Mouse (Mus musculus) kidney, embryonic 15.5 days (tissue): Measurements from ENCODE around the gene Atg16l2. TPM values are rescaled to one million over a fixed set of nuclear protein-coding genes. Genes with fewer than 3 reads are reported as not detected.

Experiments used
- ATAC-seq: fragments of 200-750 bp; cut with Nextera tagmentation; replicated peaks from 2 replicates; pipeline ENCODE4 v1.8.0; 2017; ENCODE audit warnings: moderate TSS enrichment; ENCODE audit not compliant: low FRiP score
- H3K27ac ChIP-seq: fragments of 300-500 bp; sonication (generic); 2 replicates; pipeline ENCODE4 v1.5.1; 2015; ENCODE audit warnings: mild to moderate bottlenecking, inconsistent platforms
- H3K27me3 ChIP-seq: fragments of 300-500 bp; sonication (generic); 2 replicates; pipeline ENCODE4 v1.6.1; 2015; ENCODE audit warnings: inconsistent platforms
- H3K36me3 ChIP-seq: fragments of 300-500 bp; sonication (generic); 2 replicates; pipeline ENCODE4 v1.6.1; 2015; ENCODE audit warnings: inconsistent platforms
- H3K4me1 ChIP-seq: fragments of 300-500 bp; sonication (generic); 2 replicates; pipeline ENCODE4 v1.6.1; 2015; ENCODE audit warnings: inconsistent platforms
- H3K4me2 ChIP-seq: fragments of 300-500 bp; sonication (generic); 2 replicates; pipeline ENCODE4 v1.6.1; 2015; ENCODE audit warnings: moderate library complexity, mild to moderate bottlenecking, inconsistent platforms
- H3K4me3 ChIP-seq: fragments of 300-500 bp; sonication (generic); replicated peaks from 2 replicates; pipeline ENCODE4 v1.5.1; 2015; ENCODE audit warnings: mild to moderate bottlenecking, inconsistent platforms
- H3K9ac ChIP-seq: fragments of 300-500 bp; sonication (generic); 2 replicates; pipeline ENCODE4 v1.6.1; 2015; ENCODE audit warnings: mild to moderate bottlenecking, inconsistent platforms
- H3K9me3 ChIP-seq: fragments of 300-500 bp; sonication (generic); replicated peaks from 2 replicates; pipeline ENCODE4 v1.6.1; 2016; ENCODE audit warnings: inconsistent platforms
- WGBS: fragments of 180-500 bp; shearing (Covaris S2); methylation state at CpG from one replicate; pipeline ENCODE4 v1.1.7; 2015; ENCODE audit warnings: mixed read lengths; 5-methylcytosine and 5-hydroxymethylcytosine counted together
- polyA plus RNA-seq: library from polyadenylated mRNA; unstranded; fragments of >200 nt; fragmentation: Nextera tagmentation; extraction: Ambion mirVana; gene quantifications from 2 replicates; pipeline ENCODE4 v1.2.1, GENCODE M21; 2015

Gene Atg16l2
- polyA plus RNA-seq, 1 experiment from 2014 or later: 18.5 TPM

DNA sequence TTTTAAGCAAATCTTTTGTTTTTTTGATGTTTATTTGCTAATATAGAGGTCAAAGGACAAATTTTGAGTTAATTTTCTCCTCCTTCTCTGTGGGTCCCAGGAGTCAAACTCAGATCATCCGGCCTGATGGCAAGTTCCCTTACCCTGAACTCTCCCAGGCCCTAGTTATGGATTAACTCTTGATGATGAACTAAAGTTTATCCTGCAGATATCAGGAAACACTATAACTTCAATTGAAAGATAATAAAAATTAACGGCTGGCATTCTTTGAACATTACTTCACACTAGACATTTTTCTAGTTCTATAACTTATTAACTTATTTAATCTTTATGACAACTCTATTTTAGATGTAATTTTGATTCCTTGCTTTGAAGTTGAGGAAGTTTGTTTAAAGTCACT is 52.9 kb downstream of the Atg16l2 start:
- Histone ChIP-seq H3K4me3 (no peak overlapping the region), H3K27ac (no peak overlapping the region), H3K9me3 (no peaks in the 10 kb centered on the region), H3K4me2 (no peak overlapping the region), H3K27me3 (no peaks in the 10 kb centered on the region), H3K9ac (no peak overlapping the region), H3K4me1 (0 out of 2 replicates have a peak, but pooled peaks cover 3% of the 10 kb centered on the region), H3K36me3 (peaks cover 45% of the 10 kb centered on the region)
- 60% methylated on average over 2 of the region's 2 CpGs for WGBS
- ATAC-seq: no peak

- WGBS: 79% methylated on average over 4 of the region's 4 CpGs
- no peak overlapping the region for H3K4me2 ChIP-seq
- H3K36me3 ChIP-seq: peaks cover 46% of the 10 kb centered on the region
- no peak overlapping the region for H3K27ac ChIP-seq
- 0 out of 2 replicates have a peak, but pooled peaks cover 3% of the 10 kb centered on the region for H3K4me1 ChIP-seq
- no peaks in the 10 kb centered on the region for H3K9me3 ChIP-seq
- no peak for ATAC-seq
- no peak overlapping the region for H3K4me3 ChIP-seq
- H3K9ac ChIP-seq: no peak overlapping the region
- H3K27me3 ChIP-seq: no peaks in the 10 kb centered on the region
These were observed 53.3 kb downstream of the Atg16l2 start for GRCm38 (mm10) chr7:101248760-101249159.

DNA sequence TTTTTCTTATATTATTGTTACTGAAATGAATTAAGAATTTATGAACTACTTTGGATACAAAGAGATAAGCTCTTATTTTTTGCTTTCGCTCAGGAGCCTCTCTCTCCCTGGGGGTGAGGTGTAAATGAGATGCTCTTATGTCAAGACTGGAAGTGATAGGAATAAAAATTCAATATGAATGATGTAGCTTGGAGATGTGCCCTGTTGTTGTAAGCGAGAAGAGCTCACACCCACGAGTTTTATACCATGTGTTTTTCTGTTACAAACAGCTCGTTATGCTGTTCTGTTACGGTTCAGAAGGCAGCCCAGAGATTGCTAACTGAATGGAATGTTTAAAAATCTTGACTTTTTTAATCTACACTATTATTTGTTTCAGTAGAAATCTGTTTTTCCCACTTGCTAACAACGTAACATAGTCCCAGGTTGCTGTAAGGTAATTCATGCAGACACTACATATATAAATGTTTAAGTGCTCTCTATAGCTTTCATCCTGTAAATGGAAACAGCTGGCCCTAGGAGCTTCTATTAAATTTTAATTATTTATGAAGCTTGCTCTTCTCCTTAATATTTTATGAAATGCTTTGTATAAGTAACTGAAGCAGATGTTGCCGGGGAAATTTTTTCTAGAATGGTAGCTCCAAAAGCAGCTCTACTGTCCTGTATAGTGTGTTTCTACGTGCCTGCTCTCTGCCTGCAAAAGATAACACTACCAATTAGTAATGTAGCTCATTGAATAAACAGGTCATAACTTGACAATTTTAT is 65.2 kb downstream of the Atg16l2 start:
- Histone ChIP-seq H3K9ac (no peak overlapping the region), H3K27ac (no peak overlapping the region), H3K9me3 (no peaks in the 10 kb centered on the region), H3K4me2 (no peak overlapping the region), H3K36me3 (peaks cover 27% of the 10 kb centered on the region), H3K4me1 (no peaks in the 10 kb centered on the region), H3K4me3 (no peak overlapping the region), H3K27me3 (no peaks in the 10 kb centered on the region)
- WGBS: 75% methylated on average over 8 of the region's 8 CpGs
- ATAC-seq: no peak

GRCm38 (mm10) chr7:101232716-101233115 is 69.3 kb downstream of the Atg16l2 start:
- WGBS: 88% methylated on average over 3 of the region's 3 CpGs
- no peak overlapping the region for H3K9ac ChIP-seq
- H3K9me3 ChIP-seq: no peaks in the 10 kb centered on the region
- no peak overlapping the region for H3K4me3 ChIP-seq
- no peak overlapping the region for H3K27ac ChIP-seq
- H3K4me2 ChIP-seq: no peak overlapping the region
- H3K36me3 ChIP-seq: peaks cover 11% of the 10 kb centered on the region; the same call in 1 of the 2 replicates
- peaks cover 6% of the 10 kb centered on the region; the same call in 1 of the 2 replicates for H3K4me1 ChIP-seq
- no peak for ATAC-seq
- H3K27me3 ChIP-seq: no peaks in the 10 kb centered on the region

GRCm38 (mm10) chr7:101231458-101231857 is 70.6 kb downstream of the Atg16l2 start:
- Histone ChIP-seq H3K36me3 (peaks cover 11% of the 10 kb centered on the region; the same call in 1 of the 2 replicates), H3K4me3 (no peak overlapping the region), H3K9ac (no peak overlapping the region), H3K4me2 (no peak overlapping the region), H3K27me3 (no peaks in the 10 kb centered on the region), H3K27ac (no peak overlapping the region), H3K9me3 (no peaks in the 10 kb centered on the region), H3K4me1 (peaks cover 6% of the 10 kb centered on the region; the same call in 1 of the 2 replicates)
- no peak for ATAC-seq
- WGBS: 44% methylated on average over 2 of the region's 2 CpGs

GRCm38 (mm10) chr7:101229336-101229735 is 72.7 kb downstream of the Atg16l2 start:
- H3K27ac ChIP-seq: no peak overlapping the region
- H3K9ac ChIP-seq: no peak overlapping the region
- peaks cover 6% of the 10 kb centered on the region; the same call in 1 of the 2 replicates for H3K36me3 ChIP-seq
- peaks cover 6% of the 10 kb centered on the region; the same call in 1 of the 2 replicates for H3K4me1 ChIP-seq
- 50% methylated on average over 1 of the region's 1 CpGs for WGBS
- H3K4me3 ChIP-seq: no peak overlapping the region
- no peaks in the 10 kb centered on the region for H3K27me3 ChIP-seq
- no peak overlapping the region for H3K4me2 ChIP-seq
- H3K9me3 ChIP-seq: no peaks in the 10 kb centered on the region
- no peak for ATAC-seq

DNA sequence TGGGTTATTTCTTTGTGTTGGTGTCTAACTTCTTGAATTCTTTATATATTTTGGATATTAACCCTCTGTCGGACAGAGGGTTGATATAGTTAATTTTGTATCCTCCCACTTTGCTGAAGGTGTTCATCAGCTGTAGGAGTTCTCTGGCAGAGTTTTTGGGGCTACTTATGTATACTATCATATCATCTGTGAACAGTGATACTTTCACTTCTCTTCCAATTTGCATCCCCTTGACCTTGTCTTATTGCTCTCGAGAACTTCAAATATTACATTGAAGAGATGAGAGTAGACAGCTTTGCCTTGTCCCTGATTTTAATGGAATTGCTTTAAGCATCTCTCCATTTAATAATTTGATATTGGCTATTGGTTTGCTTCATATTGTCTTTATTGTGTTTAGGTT is 78.5 kb downstream of the Atg16l2 start:
- no peaks in the 10 kb centered on the region for H3K36me3 ChIP-seq

GRCm38 (mm10) chr7:101216724-101217123 is 85.3 kb downstream of the Atg16l2 start:
- Histone ChIP-seq H3K27ac (peak overlapping the region; percentile 73), H3K4me3 (no peak overlapping the region), H3K4me2 (no peak overlapping the region), H3K36me3 (peaks cover 7% of the 10 kb centered on the region; the same call in 1 of the 2 replicates), H3K4me1 (0 out of 2 replicates have a peak, but pooled peaks cover 2% of the 10 kb centered on the region), H3K9ac (no peak overlapping the region), H3K9me3 (no peaks in the 10 kb centered on the region), H3K27me3 (no peaks in the 10 kb centered on the region)
- WGBS: 52% methylated on average over 2 of the region's 2 CpGs
- peak; percentile 73; the same call in 1 of the 2 replicates for ATAC-seq

More for the DNA sequence above, 78.5 kb downstream of the Atg16l2 start:
- Histone ChIP-seq H3K9ac (no peak overlapping the region), H3K4me2 (no peak overlapping the region), H3K4me3 (no peak overlapping the region), H3K27ac (no peak overlapping the region), H3K4me1 (no peaks in the 10 kb centered on the region), H3K9me3 (no peaks in the 10 kb centered on the region), H3K27me3 (no peaks in the 10 kb centered on the region)
- ATAC-seq: no peak
- 98% methylated on average over 2 of the region's 2 CpGs for WGBS

DNA sequence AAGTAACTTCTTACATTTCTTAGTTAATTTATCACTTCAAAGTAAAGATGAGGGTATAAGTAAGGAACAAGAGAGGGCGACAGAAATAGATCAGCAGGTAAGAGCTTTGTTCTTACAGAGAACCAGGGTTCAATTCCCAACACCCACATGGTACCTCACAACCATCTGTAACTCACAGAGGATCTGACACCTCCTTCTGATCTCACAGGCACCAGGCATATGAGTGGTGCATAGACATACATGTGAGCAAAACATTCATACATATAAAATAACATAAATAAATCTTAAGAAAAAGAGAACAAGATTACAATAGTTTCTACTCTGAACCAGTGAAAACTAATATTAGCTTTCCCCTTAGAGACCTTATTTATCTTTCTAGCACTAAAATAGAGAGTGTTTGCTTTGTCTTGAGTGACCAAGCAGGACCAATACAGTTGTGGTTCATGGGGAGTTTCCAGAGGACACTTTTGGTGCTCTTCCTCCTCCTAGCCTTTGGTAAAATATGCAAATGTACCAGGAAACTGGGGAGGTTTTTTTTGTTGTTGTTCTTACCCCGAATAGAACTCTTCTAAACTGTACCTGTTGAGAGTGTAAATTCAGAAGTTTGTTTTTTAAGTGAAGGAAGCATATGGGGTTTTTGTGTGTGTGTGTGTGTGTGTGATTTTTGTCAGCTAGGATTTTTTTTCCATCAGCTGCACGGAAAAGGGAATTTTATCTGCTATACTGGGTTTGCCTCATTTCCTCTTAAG is 88.4 kb downstream of the Atg16l2 start:
- Histone ChIP-seq H3K9me3 (no peaks in the 10 kb centered on the region), H3K27me3 (no peaks in the 10 kb centered on the region), H3K27ac (no peak overlapping the region), H3K4me2 (no peak overlapping the region), H3K4me1 (0 out of 2 replicates have a peak, but pooled peaks cover 2% of the 10 kb centered on the region), H3K4me3 (no peak overlapping the region), H3K36me3 (peaks cover 7% of the 10 kb centered on the region; the same call in 1 of the 2 replicates), H3K9ac (no peak overlapping the region)
- no peak for ATAC-seq
- 59% methylated on average over 3 of the region's 3 CpGs for WGBS

Other genes with a start within 250 kb of the Atg16l2 start
- gene Fchsd2, start 209.4 kb downstream of the Atg16l2 start, polyA plus RNA-seq: 25.7 and 27.1 TPM in 2 replicates
- 55.4 and 58.5 TPM in 2 replicates for gene Stard10, start 14.8 kb upstream of the Atg16l2 start, polyA plus RNA-seq
- gene Arap1, start 45.8 kb upstream of the Atg16l2 start, polyA plus RNA-seq: 78.9 and 97.1 TPM in 2 replicates
- 0.14 and 0.21 TPM in 2 replicates for gene Gm45837, start 108.6 kb upstream of the Atg16l2 start, polyA plus RNA-seq
- 37.3 and 39.5 TPM in 2 replicates for gene Pde2a, start 119.4 kb upstream of the Atg16l2 start, polyA plus RNA-seq